Mouse (Mus musculus) hindbrain, embryonic 10.5 days (tissue): ENCODE measurements around the gene Rnf214. TPM values are rescaled to one million over a fixed set of nuclear protein-coding genes. Genes with fewer than 3 reads are reported as not detected.

ENCODE experiments used
- DNase-seq: peaks from one replicate; pipeline ENCODE4 v3.0.0-alpha.2; 2017; ENCODE audit warnings: low spot score
- H3K27ac ChIP-seq: fragments of 300-500 bp; sonication (generic); 2 replicates; pipeline ENCODE4 v1.5.1; 2016; ENCODE audit warnings: mild to moderate bottlenecking, moderate library complexity
- H3K27me3 ChIP-seq: fragments of 300-500 bp; sonication (generic); 2 replicates; pipeline ENCODE4 v1.6.1; 2016; ENCODE audit warnings: mild to moderate bottlenecking; ENCODE audit not compliant: poor library complexity, insufficient read depth, severe bottlenecking
- H3K36me3 ChIP-seq: fragments of 300-500 bp; sonication (generic); 2 replicates; pipeline ENCODE4 v1.6.1; 2016; ENCODE audit warnings: mild to moderate bottlenecking, moderate library complexity
- H3K4me1 ChIP-seq: fragments of 300-500 bp; sonication (generic); replicated peaks from 2 replicates; pipeline ENCODE4 v1.6.1; 2016; ENCODE audit warnings: mild to moderate bottlenecking
- H3K4me3 ChIP-seq: fragments of 300-500 bp; sonication (generic); 2 replicates; pipeline ENCODE4 v1.5.1; 2016; ENCODE audit warnings: mild to moderate bottlenecking, moderate library complexity
- H3K9me3 ChIP-seq: fragments of 300-500 bp; sonication (generic); 2 replicates; pipeline ENCODE4 v1.6.1; 2016; ENCODE audit warnings: mild to moderate bottlenecking, moderate library complexity
- WGBS: fragments of 180-500 bp; shearing (Covaris S2); methylation state at CpG from one replicate; pipeline ENCODE4 v1.1.7; 2016; 5-methylcytosine and 5-hydroxymethylcytosine counted together
- polyA plus RNA-seq: library from polyadenylated mRNA; unstranded; fragments of >200 nt; fragmentation: Nextera tagmentation; extraction: Ambion mirVana; gene quantifications from 2 replicates; pipeline ENCODE4 v1.2.1, GENCODE M21; 2016

Gene Rnf214
- polyA plus RNA-seq, 1 experiment from 2014 or later, result 84.1 TPM

DNA sequence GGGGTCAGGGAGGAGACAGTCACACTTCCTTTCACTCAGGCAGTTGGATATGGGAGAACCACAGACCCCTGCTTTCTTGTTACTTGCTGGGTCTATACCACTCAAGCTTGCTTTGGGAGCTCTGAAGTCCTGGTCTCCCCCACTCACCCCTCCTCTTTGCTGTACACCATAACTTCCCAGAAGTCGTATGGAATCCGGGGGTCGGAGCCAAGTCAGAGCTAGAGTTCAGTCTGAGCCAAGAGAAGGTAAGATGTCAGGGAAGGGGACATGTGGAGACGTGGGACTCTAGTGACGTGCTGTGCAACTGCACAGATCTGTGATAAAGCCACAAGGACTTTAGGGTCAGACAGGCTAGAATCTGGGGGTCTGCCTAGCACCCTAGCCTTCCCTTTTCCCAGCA lies 66.4 kb downstream of the Rnf214 start:
- Histone ChIP-seq H3K27ac (no peak overlapping the region), H3K36me3 (peaks cover 1% of the 10 kb centered on the region; the same call in 1 of the 2 replicates), H3K9me3 (no peaks in the 10 kb centered on the region), H3K27me3 (no peaks in the 10 kb centered on the region), H3K4me3 (peak overlapping the region; percentile 69), H3K4me1 (peaks cover 43% of the 10 kb centered on the region)
- 78% methylated on average over 5 of the region's 5 CpGs for WGBS
- DNase-seq, result no peak

DNA sequence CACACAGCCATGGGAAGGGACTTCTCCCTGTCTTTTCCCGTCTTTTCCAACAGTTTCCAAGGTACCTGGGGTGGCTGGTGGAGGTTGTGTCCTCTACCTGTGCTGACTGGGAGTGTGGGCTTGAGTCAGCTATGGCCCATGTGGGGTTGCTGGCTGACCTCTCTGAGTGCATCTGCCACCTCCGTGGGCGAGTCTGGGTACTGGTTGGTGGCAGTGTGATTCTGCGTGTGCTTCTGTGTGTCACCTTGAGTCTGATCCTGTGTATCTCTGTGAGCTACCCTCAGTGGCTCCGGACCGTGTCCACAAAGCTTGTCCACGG lies 66.8 kb downstream of the Rnf214 start:
- no peak for DNase-seq
- WGBS, result 78% methylated on average over 7 of the region's 7 CpGs
- Histone ChIP-seq H3K36me3 (no peaks in the 10 kb centered on the region), H3K27me3 (no peaks in the 10 kb centered on the region), H3K9me3 (no peaks in the 10 kb centered on the region), H3K27ac (no peak overlapping the region), H3K4me1 (peaks cover 41% of the 10 kb centered on the region), H3K4me3 (peak overlapping the region; percentile 69)

DNA sequence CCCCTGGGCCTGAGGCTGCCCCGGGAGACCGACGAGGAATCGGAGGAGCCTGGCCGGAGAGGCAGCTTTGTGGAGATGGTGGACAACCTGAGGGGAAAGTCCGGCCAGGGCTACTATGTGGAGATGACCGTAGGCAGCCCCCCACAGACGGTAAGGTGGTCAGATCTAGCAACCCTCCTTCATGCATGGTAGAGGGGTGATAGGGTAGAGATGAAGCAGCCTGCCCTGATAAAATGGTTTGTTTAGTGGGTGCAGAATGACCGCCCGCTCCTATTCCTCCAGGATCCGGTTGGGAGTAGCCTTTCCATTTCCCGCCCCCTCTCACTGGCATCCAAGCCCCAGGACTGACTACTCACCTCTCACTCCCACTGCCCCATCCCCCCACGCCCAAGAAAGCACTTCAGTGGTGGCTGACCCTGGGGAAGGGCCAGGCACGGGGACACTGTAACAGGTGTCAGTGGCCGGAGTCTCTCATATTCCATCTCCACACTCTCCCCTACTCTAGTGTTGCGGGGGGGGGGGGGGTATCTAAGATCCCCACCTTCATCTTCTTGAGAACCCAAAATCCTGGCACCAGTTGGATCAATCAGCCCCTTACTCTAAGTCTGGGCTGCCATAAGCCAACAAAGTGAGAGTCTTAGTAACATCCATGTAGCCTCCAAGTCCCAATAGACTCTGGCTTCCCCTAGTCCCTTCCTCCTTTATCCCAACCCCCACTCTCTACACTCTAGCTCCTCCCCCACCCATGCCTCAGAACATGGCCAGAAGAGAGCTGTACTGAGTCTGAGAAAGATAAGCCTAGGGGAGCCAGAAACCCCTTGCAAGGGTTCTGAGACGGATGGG lies 67.4 kb downstream of the Rnf214 start:
- Histone ChIP-seq H3K4me1 (peaks cover 41% of the 10 kb centered on the region), H3K27me3 (no peaks in the 10 kb centered on the region), H3K9me3 (no peaks in the 10 kb centered on the region), H3K4me3 (peak overlapping the region; percentile 69), H3K27ac (peak overlapping the region; percentile 84), H3K36me3 (no peaks in the 10 kb centered on the region)
- no peak for DNase-seq
- WGBS, result 16% methylated on average over 17 of the region's 17 CpGs

DNA sequence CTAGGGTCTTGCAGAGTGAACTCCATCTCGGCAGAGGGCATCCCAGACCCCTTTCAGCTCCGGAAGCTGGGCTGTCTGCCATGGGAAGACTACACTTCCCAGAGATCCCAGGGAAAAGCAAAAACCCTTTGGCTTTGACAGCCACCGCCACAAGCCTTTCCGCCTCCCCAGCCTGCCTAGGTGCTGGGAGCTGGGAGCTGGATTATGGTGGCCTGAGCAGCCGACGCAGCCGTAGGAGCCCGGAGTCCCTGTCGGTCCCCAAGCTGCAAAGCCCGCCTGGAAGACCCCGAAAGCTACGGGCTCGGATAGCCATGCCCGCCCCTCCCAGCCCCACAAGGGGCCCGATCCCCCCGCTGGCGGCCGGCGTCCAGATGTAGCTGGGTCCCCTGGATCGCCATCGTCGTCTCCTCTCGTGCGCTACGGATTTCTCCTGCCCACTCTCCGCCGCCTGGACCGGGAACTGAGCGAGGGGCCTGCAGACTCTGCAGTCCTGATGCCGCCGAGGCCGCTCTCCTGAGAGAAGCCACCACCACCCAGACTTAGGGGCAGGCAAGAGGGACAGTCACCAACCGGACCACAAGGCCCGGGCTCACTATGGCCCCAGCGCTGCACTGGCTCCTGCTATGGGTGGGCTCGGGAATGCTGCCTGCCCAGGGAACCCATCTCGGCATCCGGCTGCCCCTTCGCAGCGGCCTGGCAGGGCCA lies 68.1 kb downstream of the Rnf214 start, which contains the start of gene Bace1:
Gene Bace1 (plus strand): TSS at position 147 of the 705 bp plus-strand sequence.
- WGBS, result under 1% methylated on average over 40 of the region's 40 CpGs
- Histone ChIP-seq H3K36me3 (no peaks in the 10 kb centered on the region), H3K27ac (peak within 1 kb of the TSS; percentile 84), H3K27me3 (no peaks in the 10 kb centered on the region), H3K9me3 (no peaks in the 10 kb centered on the region), H3K4me3 (peak within 1 kb of the TSS; percentile 69), H3K4me1 (peaks cover 41% of the 10 kb centered on the region)
- DNase-seq, result peak; percentile 79

DNA sequence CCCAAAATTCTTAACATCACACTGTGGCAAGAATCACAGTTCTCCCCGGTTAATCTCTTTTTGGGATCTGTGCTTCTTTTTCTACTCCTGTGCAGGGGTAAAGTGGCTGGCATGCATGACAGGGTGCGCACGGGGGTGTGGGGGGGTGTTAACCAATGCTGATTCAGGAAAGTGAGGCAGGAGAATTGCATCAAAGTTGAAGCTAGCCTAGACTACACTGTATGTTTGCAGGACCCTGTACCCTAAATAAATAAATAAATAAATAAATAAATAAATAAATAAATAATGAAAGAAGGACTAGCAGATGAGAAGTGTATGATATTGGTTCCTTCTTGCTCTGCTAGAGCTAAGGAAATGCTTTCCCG lies 68.7 kb downstream of the Rnf214 start:
- no peaks in the 10 kb centered on the region for H3K27me3 ChIP-seq
- no peak for DNase-seq
- no peaks in the 10 kb centered on the region for H3K36me3 ChIP-seq
- 24% methylated on average over 4 of the region's 4 CpGs for WGBS
- no peaks in the 10 kb centered on the region for H3K9me3 ChIP-seq
- no peak overlapping the region for H3K27ac ChIP-seq
- H3K4me3 ChIP-seq, result peak overlapping the region; percentile 69
- H3K4me1 ChIP-seq, result peaks cover 41% of the 10 kb centered on the region

DNA sequence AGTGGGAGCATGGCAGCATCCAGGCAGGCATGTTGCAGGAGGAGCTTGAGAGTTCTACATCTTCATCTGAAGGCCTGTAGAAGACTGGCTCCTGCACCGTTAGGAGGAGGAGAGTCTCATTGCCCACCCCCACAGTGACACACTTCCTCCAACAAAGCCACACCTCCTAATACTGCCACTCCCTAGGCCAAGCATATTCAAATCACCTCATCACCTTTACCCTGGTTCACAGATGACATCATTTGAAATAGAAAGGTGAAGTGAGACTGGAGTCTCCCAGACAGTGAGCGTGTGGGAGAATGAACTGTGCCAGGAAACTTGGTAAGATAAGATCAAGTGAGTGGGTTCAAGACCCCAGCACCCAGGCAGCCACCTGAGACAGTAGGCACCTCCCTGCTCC lies 73.2 kb downstream of the Rnf214 start:
- Histone ChIP-seq H3K4me3 (no peak overlapping the region), H3K4me1 (peaks cover 3% of the 10 kb centered on the region), H3K27me3 (no peaks in the 10 kb centered on the region), H3K9me3 (0 out of 2 replicates have a peak, but pooled peaks cover 4% of the 10 kb centered on the region), H3K36me3 (no peaks in the 10 kb centered on the region), H3K27ac (no peak overlapping the region)
- WGBS, result 78% methylated on average over 2 of the region's 2 CpGs
- no peak for DNase-seq

DNA sequence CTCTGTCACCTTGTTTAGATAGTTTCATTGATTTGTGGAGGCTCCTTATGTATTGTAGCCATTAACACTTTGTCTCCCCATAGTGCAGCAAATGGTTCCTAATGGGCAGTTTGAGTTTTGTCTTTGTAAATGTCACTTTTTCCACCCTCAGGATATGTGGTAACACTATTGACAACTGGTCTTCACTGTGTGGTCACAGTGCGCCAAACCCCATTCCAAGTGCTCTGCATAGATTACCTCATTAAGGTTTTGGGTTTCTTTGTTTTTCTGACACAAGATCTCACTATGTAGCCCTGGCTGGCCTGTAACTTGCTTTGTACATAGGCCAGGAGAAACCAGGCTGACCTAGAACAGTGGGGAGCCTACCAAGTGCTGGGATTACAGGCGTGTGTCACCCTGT lies 73.8 kb downstream of the Rnf214 start:
- no peak for DNase-seq
- H3K4me3 ChIP-seq, result no peak overlapping the region
- H3K27ac ChIP-seq, result no peak overlapping the region
- peaks cover 4% of the 10 kb centered on the region for H3K4me1 ChIP-seq
- 86% methylated on average over 2 of the region's 2 CpGs for WGBS
- no peaks in the 10 kb centered on the region for H3K36me3 ChIP-seq
- H3K27me3 ChIP-seq, result no peaks in the 10 kb centered on the region
- H3K9me3 ChIP-seq, result 0 out of 2 replicates have a peak, but pooled peaks cover 4% of the 10 kb centered on the region

DNA sequence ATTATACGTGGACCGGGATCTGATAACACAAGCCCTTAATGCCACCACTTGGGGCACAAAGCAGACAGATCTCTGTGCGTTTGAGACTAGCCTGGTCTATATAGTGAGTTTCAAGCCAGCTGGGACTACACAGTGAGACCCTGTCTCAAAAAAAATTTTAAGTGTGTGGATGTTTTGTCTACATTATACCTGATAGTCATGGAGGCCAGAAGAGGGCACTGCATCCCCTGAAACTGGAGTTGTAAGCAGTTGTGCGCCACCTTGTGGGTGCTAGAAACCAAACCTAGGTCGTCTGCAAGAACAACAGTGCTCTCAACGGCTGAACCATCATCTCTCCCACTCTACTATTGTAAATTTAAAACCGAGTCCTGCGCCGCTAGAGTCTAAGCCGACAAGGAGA lies 77.6 kb downstream of the Rnf214 start:
- Histone ChIP-seq H3K27me3 (no peaks in the 10 kb centered on the region), H3K36me3 (no peaks in the 10 kb centered on the region), H3K4me3 (peak overlapping the region; percentile 75), H3K4me1 (peaks cover 20% of the 10 kb centered on the region), H3K9me3 (0 out of 2 replicates have a peak, but pooled peaks cover 4% of the 10 kb centered on the region), H3K27ac (peak overlapping the region; percentile 88)
- WGBS, result 28% methylated on average over 10 of the region's 10 CpGs
- DNase-seq, result peak; percentile 80

DNA sequence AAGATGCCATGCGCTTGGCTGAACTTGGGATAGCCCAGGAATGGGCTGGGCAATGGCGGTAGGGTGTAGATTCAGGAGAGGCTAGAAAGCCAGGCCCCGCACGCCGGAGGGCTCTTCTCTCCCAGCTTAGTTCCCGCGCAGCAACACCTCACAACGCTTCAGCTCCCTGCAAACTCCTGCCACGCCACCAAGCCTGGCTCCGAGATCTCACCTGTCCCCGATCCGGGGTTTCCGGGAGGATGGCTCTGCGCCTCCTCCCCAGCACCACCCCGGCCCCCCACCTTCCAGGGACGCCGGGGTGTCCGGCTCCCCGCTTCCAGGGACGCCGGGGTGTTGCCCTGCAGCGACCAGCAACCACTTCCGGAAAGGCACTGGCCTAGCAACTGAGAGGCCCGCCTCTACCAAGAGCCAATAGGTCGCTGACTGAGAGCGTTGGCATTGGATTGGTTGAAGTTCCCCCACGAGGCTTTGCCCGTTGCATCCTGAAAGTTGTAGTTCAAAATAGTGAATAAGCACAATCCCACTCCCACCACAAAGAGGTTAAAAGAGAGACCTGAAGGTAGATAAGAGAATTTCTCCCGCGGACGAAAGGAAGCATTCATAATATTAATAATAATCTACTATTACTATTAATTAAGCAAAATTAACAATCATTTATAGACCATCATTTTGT lies 78.3 kb downstream of the Rnf214 start, which contains the start of gene Cep164:
Gene Cep164 (minus strand): TSS at position 401 of the 673 bp plus-strand sequence.
- Histone ChIP-seq H3K4me1 (peaks cover 20% of the 10 kb centered on the region), H3K36me3 (peaks cover 5% of the 10 kb centered on the region)

DNA sequence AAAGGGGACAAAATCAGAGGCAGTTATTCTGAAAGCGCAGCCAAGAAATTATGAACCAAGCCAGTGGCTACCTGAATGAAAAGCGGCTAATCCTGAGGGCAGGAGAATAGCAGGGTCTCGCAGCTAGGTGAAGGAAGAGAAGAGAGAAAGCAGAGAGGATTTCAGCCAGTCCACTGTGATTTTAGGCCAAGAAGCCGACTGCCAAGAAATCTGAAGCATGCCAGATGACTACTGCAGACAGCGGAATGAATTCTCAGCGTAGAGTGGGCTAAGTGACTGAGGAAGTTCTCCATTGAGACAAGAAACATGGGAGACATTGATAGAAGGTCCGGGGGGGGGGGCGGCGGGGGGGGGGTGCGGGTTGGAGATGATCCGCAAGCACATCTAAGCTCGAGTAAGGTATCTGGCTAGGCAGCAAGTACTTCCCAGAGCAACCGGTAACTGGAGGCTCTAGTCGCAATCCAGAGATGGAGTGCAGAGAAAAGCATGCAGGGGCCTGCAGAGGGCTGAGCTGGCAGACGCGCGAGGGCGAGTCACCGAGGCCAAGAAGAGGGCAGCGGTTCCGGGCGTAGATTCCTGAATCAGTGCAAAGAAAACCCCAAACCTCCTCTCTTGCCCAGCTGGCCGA lies 78.9 kb downstream of the Rnf214 start:
- no peak for DNase-seq
- peaks cover 11% of the 10 kb centered on the region for H3K36me3 ChIP-seq
- H3K4me3 ChIP-seq, result peak overlapping the region; percentile 75
- H3K4me1 ChIP-seq, result peaks cover 20% of the 10 kb centered on the region
- peak overlapping the region; percentile 88 for H3K27ac ChIP-seq
- H3K27me3 ChIP-seq, result no peaks in the 10 kb centered on the region
- 10% methylated on average over 23 of the region's 23 CpGs for WGBS
- 0 out of 2 replicates have a peak, but pooled peaks cover 4% of the 10 kb centered on the region for H3K9me3 ChIP-seq

More for the DNA sequence above, 78.3 kb downstream of the Rnf214 start, which contains the start of gene Cep164:
- Histone ChIP-seq H3K27ac (peak within 1 kb of the TSS; percentile 88), H3K9me3 (0 out of 2 replicates have a peak, but pooled peaks cover 4% of the 10 kb centered on the region), H3K27me3 (no peaks in the 10 kb centered on the region), H3K4me3 (peak within 1 kb of the TSS; percentile 75)
- peak; percentile 90 for DNase-seq
- under 1% methylated on average over 31 of the region's 31 CpGs for WGBS

DNA sequence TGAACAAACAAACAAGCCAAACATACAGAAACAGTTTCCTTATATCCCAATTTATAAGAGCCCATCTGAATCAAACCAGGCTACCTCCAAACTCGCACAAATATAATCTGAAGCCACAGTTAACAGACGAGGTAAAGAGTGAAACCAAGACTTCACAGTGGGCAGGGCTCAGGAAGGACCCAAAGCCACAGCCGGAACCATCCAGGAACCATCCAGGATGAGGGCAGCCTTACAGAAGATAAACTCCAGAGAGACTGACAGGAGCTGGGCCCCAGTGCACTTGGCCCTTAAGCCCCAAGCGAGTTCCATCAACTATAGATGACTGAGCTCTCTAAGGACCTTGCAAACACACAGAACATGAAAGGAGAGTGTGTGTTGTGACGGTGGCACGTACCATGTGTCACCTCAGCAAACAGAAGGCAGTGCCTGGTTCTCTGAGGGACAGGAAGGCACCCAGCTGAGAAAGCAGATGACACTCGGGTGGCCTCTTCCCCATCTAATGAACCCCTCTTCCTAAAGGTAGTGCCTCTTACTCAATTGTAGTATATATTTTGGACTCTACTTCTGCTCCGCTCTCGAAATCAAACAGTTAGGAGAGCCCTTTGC lies 88.2 kb downstream of the Rnf214 start:
- no peak overlapping the region for H3K27ac ChIP-seq
- no peaks in the 10 kb centered on the region for H3K27me3 ChIP-seq
- H3K9me3 ChIP-seq, result no peaks in the 10 kb centered on the region
- WGBS, result 86% methylated on average over 9 of the region's 9 CpGs
- H3K4me3 ChIP-seq, result no peak overlapping the region
- peaks cover 70% of the 10 kb centered on the region for H3K36me3 ChIP-seq
- H3K4me1 ChIP-seq, result no peaks in the 10 kb centered on the region
- no peak for DNase-seq

DNA sequence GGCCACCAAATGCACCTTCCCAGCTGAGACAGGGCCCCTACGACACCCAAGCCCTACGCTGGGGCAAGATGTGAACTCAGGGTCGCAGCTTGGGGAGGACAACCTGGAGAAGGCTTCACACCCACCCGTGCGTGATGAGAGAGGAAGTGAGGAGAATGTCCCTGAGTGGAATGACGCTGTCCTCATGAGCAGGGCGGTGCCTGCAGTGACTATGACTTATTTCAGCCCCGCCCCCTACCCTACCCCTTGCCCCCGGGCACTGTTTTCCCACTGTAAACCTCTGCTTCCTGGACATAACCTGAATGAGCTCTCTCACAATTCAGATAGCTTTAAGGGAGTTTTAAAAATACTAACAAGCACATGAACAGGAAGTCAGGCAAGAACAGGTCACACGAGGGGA lies 91.2 kb downstream of the Rnf214 start:
- no peak overlapping the region for H3K4me3 ChIP-seq
- no peaks in the 10 kb centered on the region for H3K4me1 ChIP-seq
- no peak for DNase-seq
- H3K27ac ChIP-seq, result no peak overlapping the region
- H3K36me3 ChIP-seq, result peaks cover 48% of the 10 kb centered on the region
- H3K9me3 ChIP-seq, result no peaks in the 10 kb centered on the region
- 90% methylated on average over 10 of the region's 10 CpGs for WGBS
- H3K27me3 ChIP-seq, result no peaks in the 10 kb centered on the region
